Mouse (Mus musculus) brain, embryonic 14.5 days (tissue): Measurements from ENCODE around the gene 1700025G04Rik.

ENCODE experiments used
- CTCF ChIP-seq: fragments of 200-500 bp; IDR thresholded peaks from 2 replicates; pipeline ENCODE4 v1.5.1; 2012; ENCODE audit warnings: inconsistent platforms, mild to moderate bottlenecking, moderate library complexity, borderline replicate concordance; ENCODE audit not compliant: insufficient read depth, insufficient read length; ENCODE audit errors: extremely low read depth
- POLR2A ChIP-seq: fragments of 200-500 bp; IDR thresholded peaks from 2 replicates; pipeline ENCODE4 v1.6.1; 2012; ENCODE audit warnings: mild to moderate bottlenecking, inconsistent platforms, borderline replicate concordance; ENCODE audit not compliant: poor library complexity, insufficient read depth, insufficient read length, severe bottlenecking; ENCODE audit errors: extremely low read depth

GRCm38 (mm10) chr1:151988066-151988465, 101.9 kb downstream of the 1700025G04Rik start:
- TF ChIP-seq CTCF = no peak
- TF ChIP-seq POLR2A = no peak
